Mouse (Mus musculus) limb, embryonic 11.5 days (tissue): ENCODE data around the gene Gng12. TPM values are rescaled to one million over a fixed set of nuclear protein-coding genes. Genes with fewer than 3 reads are reported as not detected.
"Not testable (repeated sequence)": the region's sequence is repeated elsewhere in the genome, so short reads cannot be mapped to it uniquely, and the experiment has no call there.

Source experiments
- ATAC-seq: fragments of 200-750 bp; cut with Nextera tagmentation; 2 replicates; pipeline ENCODE4 v1.8.0; 2017; ENCODE audit warnings: low read depth; ENCODE audit not compliant: insufficient number of reproducible peaks, low FRiP score, low TSS enrichment
- DNase-seq: peaks from one replicate; pipeline ENCODE4 v3.0.0-alpha.2; 2015; ENCODE audit warnings: low spot score
- H3K27ac ChIP-seq: fragments of 300-500 bp; sonication (generic); replicated peaks from 2 replicates; pipeline ENCODE4 v1.5.1; 2014; ENCODE audit warnings: low read depth, mild to moderate bottlenecking, low read length
- H3K27me3 ChIP-seq: fragments of 300-500 bp; sonication (generic); 2 replicates; pipeline ENCODE4 v1.6.1; 2014; ENCODE audit warnings: mild to moderate bottlenecking, low read length, mixed read lengths; ENCODE audit not compliant: control insufficient read depth, insufficient read depth
- H3K36me3 ChIP-seq: fragments of 300-500 bp; sonication (generic); 2 replicates; pipeline ENCODE4 v1.6.1; 2014; ENCODE audit warnings: mild to moderate bottlenecking, low read length, moderate library complexity, mixed read lengths; ENCODE audit not compliant: control insufficient read depth, insufficient read depth
- H3K4me1 ChIP-seq: fragments of 300-500 bp; sonication (generic); 2 replicates; pipeline ENCODE4 v1.6.1; 2014; ENCODE audit warnings: low read length, mixed read lengths; ENCODE audit not compliant: control insufficient read depth, insufficient read depth
- H3K4me2 ChIP-seq: fragments of 300-500 bp; sonication (generic); 2 replicates; pipeline ENCODE4 v1.6.1; 2014; ENCODE audit warnings: low read depth, mild to moderate bottlenecking, moderate library complexity; ENCODE audit not compliant: severe bottlenecking
- H3K4me3 ChIP-seq: fragments of 300-500 bp; sonication (generic); 2 replicates; pipeline ENCODE4 v1.5.1; 2014; ENCODE audit warnings: low read depth, low read length
- H3K9ac ChIP-seq: fragments of 300-500 bp; sonication (generic); 2 replicates; pipeline ENCODE4 v1.6.1; 2014; ENCODE audit warnings: mild to moderate bottlenecking, low read length
- H3K9me3 ChIP-seq: fragments of 300-500 bp; sonication (generic); 2 replicates; pipeline ENCODE4 v1.6.1; 2016; ENCODE audit warnings: low read length; ENCODE audit not compliant: control insufficient read depth
- WGBS: fragments of 180-500 bp; shearing (Covaris S2); extraction: QIAGEN DNeasy Blood & Tissue Kit; methylation state at CpG from one replicate; pipeline ENCODE4 v1.1.7; 2014; 5-methylcytosine and 5-hydroxymethylcytosine counted together
- polyA plus RNA-seq: library from polyadenylated mRNA; unstranded; fragments of >200 nt; fragmentation: Nextera tagmentation; extraction: Ambion mirVana; gene quantifications from 2 replicates; pipeline ENCODE4 v1.2.1, GENCODE M21; 2014

The Gng12 gene
- polyA plus RNA-seq: 72.2 and 73.0 TPM in 2 replicates

DNA sequence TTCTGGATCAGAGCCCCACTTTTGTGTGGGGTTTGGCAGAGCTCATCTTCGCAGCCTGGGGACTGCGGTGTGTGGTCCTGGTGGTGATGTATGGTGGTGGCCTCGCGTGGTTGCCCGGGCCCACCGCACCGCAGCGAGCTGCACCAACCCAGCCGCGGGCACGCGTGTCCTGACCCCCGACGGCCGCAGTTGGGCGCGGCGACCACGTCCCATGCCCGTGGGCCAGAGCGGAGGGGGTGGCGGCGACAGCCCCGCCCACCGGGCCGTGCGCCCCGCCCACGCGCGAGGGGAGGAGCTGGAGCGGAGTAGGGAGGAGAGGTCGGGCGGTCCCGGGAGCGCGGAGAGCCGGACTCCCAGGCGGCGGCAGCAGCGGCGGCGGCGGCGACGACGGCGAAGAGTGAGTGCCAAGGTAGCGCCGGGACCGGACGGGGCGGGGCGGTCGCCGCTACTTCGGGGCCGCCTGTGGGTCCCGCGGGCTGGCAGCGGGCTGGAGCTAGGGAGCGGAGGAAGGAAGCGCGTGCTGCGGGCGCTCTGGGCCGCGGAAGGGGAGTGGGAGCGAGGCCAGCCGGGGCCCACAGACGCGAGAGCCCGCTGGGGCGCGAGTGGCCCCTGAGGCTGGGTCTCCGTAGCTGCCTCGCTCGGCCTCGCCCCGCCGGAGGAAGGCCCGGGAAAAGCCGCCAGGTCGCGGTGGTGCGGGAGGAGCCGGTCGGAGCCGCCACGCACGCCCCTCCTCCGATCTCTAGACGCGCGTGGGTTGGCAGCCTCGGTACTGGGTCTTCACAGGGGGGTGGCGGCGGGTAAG is at the start of gene Gng12:
Gng12 (plus strand) TSS at position 279 of the 802 bp plus-strand sequence.
- H3K9me3 ChIP-seq: no peaks in the 10 kb centered on the region
- H3K9ac ChIP-seq: peak within 1 kb of the TSS; percentile 75
- peak within 1 kb of the TSS; percentile 94 for H3K4me2 ChIP-seq
- no peak within 1 kb of the TSS for H3K27ac ChIP-seq
- H3K4me3 ChIP-seq: peak within 1 kb of the TSS; percentile 66
- H3K27me3 ChIP-seq: no peaks in the 10 kb centered on the region
- no peaks in the 10 kb centered on the region for H3K36me3 ChIP-seq
- 0 out of 2 replicates have a peak, but pooled peaks cover 7% of the 10 kb centered on the region for H3K4me1 ChIP-seq
- peak; percentile 82 for DNase-seq
- peak; percentile 93 for ATAC-seq
- WGBS: under 1% methylated on average over 97 of the region's 98 CpGs

DNA sequence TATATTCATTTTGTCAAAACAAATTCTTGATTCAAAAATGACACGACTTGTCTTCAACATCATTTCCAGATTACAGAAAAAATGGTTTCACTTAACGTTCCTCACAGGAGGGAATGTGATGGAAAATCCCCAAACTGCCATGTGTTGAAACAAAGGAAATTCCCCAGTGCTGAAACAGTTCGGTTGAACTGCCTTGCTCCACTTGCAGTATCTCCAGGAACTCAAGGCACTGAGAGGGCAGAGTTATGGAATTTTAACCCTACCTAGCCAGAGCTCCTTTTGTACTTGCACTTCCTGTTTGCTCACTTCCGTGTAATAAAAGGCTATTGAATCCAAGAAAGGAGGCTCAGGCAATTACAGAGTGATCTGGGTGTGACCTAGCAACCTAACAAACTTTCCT is 47.3 kb upstream of the Gng12 start:
- no peaks in the 10 kb centered on the region for H3K36me3 ChIP-seq
- no peak overlapping the region for H3K27ac ChIP-seq
- H3K4me3 ChIP-seq: no peak overlapping the region
- H3K4me2 ChIP-seq: no peak overlapping the region
- ATAC-seq (no peak), DNase-seq (no peak)
- no peaks in the 10 kb centered on the region for H3K27me3 ChIP-seq
- WGBS: 53% methylated on average over 4 of the region's 4 CpGs
- H3K9me3 ChIP-seq: no peaks in the 10 kb centered on the region
- H3K4me1 ChIP-seq: no peaks in the 10 kb centered on the region
- H3K9ac ChIP-seq: no peak overlapping the region

DNA sequence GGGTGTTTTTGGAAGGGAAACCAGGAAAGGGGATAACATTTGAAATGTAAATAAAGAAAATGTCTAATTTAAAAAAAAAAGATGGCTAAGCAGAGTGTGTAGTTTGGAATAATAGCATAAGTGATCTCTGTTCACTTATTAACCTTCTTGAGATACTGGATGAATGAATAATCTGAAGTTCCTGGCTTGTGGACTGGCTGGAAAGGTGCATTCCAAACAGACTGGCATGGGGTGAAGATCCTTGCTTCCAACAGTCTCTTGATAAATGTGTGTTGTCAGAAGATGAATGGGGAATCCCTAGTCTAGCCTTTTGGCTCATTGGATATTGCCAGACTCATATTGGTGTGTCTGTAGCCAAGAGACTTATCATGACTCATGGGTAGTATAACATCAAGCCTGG is 40.0 kb upstream of the Gng12 start:
- Histone ChIP-seq H3K9me3 (no peaks in the 10 kb centered on the region), H3K36me3 (no peaks in the 10 kb centered on the region), H3K4me1 (no peaks in the 10 kb centered on the region), H3K27me3 (no peaks in the 10 kb centered on the region), H3K9ac (no peak overlapping the region), H3K4me2 (no peak overlapping the region), H3K27ac (no peak overlapping the region), H3K4me3 (no peak overlapping the region)
- DNase-seq: no peak
- no peak for ATAC-seq

DNA sequence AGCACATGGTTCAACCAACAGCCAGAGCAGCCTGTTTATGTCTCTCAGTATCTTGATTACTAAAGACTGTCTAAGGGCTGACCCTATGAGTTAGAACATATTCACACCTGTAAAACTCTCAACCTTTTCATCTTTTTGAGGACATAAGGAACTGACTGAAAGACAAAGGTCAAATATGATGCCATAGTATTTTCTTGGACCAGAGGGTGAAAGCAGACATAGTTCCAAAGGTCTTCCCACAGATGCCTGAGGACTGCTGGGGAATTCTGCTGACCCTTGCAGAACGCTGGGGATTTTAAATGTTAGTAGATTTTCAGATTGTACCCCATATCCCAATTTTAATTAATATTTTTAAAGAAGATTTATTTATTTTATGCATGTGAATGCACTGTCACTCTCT is 37.8 kb upstream of the Gng12 start:
- Histone ChIP-seq H3K9me3 (no peaks in the 10 kb centered on the region), H3K4me2 (no peak overlapping the region), H3K27me3 (no peaks in the 10 kb centered on the region), H3K4me3 (no peak overlapping the region), H3K4me1 (no peaks in the 10 kb centered on the region), H3K36me3 (no peaks in the 10 kb centered on the region), H3K9ac (no peak overlapping the region), H3K27ac (no peak overlapping the region)
- DNase-seq (no peak), ATAC-seq (no peak)
- WGBS: 81% methylated on average over 1 of the region's 1 CpGs

DNA sequence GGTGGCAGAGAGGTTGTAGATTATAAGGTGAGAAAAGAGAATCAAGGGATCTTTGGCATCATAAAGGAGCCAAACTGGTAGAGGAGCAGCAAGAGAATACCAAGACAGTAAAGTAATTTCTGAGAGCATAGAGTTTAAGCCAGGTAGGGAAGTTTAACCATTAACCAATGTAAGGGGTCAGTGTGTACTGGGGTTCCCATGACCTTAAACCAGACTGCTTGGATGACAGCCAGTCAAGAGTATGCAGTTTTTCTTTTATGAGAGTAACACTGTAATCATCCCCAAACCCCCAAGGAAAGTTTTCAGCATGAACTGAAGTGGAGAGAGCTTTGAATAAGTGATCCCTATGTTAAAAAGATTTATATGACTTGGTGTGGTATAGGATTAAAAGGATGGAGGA is 36.8 kb upstream of the Gng12 start:
- no peak for ATAC-seq
- Histone ChIP-seq H3K27me3 (no peaks in the 10 kb centered on the region), H3K27ac (no peak overlapping the region)

DNA sequence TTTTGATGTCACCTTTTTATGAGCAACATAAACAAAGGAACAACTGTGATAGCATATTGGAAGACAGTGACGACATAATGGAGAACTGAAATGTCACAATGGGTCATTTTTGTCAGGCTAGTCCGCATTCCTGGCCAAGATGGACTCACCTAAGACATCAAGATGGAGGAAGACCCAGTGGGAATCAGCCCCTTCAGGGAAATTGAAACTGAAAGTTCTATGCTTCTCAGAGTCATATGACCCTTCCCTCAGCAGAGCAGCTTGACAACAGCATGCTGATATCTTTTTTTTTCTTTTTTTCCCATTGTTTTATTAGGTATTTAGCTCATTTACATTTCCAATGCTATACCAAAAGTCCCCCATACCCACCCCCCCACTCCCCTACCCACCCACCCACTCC is 31.7 kb upstream of the Gng12 start:
- no peaks in the 10 kb centered on the region for H3K9me3 ChIP-seq
- no peak for ATAC-seq
- no peaks in the 10 kb centered on the region for H3K27me3 ChIP-seq

More for the DNA sequence above, 36.8 kb upstream of the Gng12 start:
- H3K4me1 ChIP-seq: no peaks in the 10 kb centered on the region
- H3K9ac ChIP-seq: no peak overlapping the region
- H3K36me3 ChIP-seq: no peaks in the 10 kb centered on the region
- H3K4me3 ChIP-seq: no peak overlapping the region
- no peaks in the 10 kb centered on the region for H3K9me3 ChIP-seq
- H3K4me2 ChIP-seq: no peak overlapping the region
- no peak for DNase-seq

DNA sequence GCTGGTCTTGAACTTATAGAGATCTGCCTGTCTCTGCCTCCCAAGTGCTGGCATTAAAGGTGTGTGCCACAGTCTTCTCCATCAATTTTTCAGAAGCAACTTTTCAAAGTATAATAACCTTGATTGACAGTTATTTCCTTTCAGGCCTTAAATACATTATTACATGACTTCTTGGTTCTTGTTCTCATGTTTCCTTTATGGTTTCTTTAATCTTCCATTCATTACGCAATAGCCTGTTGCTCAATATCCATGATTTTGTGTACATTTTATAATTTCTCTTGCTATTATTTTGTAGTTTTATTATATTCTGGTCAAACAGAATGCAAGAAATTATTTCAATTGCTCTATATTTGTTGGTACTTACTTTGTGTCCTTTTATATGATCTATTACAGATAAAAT is 29.9 kb upstream of the Gng12 start:
- ATAC-seq (no peak), DNase-seq (no peak)
- 97% methylated on average over 1 of the region's 1 CpGs for WGBS
- Histone ChIP-seq H3K36me3 (no peaks in the 10 kb centered on the region), H3K27me3 (no peaks in the 10 kb centered on the region), H3K9me3 (no peaks in the 10 kb centered on the region), H3K4me2 (no peak overlapping the region), H3K4me3 (no peak overlapping the region), H3K4me1 (no peaks in the 10 kb centered on the region), H3K27ac (no peak overlapping the region), H3K9ac (no peak overlapping the region)

More for the DNA sequence above, 31.7 kb upstream of the Gng12 start:
- H3K4me1 ChIP-seq: no peaks in the 10 kb centered on the region
- no peak overlapping the region for H3K4me3 ChIP-seq
- no peaks in the 10 kb centered on the region for H3K36me3 ChIP-seq
- no peak overlapping the region for H3K9ac ChIP-seq
- H3K27ac ChIP-seq: no peak overlapping the region
- no peak overlapping the region for H3K4me2 ChIP-seq
- 87% methylated on average over 2 of the region's 2 CpGs for WGBS
- no peak for DNase-seq

DNA sequence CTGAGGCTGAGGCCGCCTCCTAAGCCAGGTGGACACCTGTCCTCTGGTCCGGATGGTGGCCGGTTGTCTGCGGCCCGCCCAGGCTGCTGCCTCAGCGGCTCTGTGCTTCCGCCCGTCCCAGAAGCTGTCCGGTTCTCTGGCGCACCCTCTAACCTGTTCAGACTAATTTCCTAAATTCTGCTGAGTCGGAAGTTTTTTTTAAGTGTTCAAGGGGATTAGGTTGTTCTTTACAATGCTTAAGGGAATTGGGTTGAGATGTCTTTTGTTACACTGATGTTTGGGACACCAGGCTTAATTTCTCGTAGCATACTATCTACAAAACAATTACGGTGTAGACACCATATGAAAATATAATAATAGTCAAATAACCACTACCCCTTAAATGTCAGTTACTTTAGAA is 19.1 kb upstream of the Gng12 start:
- not testable (repeated sequence) for H3K9ac ChIP-seq, DNase-seq, H3K4me1 ChIP-seq, H3K36me3 ChIP-seq, H3K4me3 ChIP-seq, H3K27ac ChIP-seq, H3K9me3 ChIP-seq, ATAC-seq, H3K27me3 ChIP-seq, H3K4me2 ChIP-seq
- 90% methylated on average over 8 of the region's 13 CpGs for WGBS
